Mouse (Mus musculus): ENCODE data around the gene Hip1. TPM values are rescaled to one million over a fixed set of nuclear protein-coding genes. Genes with fewer than 3 reads are reported as not detected.

Gene Hip1
- polyA plus RNA-seq, 1 experiment from 2014 or later: 38.2 TPM

DNA sequence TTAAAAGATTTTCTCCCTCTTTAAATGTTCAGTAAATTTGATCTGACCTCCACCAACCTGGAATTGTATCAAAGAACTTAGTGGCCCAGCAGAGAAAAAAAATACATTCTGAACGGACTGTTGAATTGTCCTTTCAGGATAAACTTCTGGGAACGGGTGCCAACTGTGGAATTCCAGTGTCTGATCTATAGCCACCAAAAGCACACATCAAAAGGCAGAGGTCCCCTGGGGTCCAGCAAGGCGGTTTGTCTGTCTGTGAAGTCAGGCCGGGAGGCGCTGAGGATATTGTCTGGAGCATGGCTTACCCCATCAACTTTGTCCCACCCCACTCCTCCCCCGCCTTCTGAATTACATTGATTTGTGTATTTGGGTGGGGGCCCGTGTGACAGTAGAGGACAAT is 16.9 kb downstream of the Hip1 start:
- no peaks in the 10 kb centered on the region for H3K36me3 ChIP-seq (replicated peaks)
- 26% methylated on average over 7 of the region's 7 CpGs for WGBS
- no peaks in the 10 kb centered on the region for H3K9me3 ChIP-seq
- no peak for ATAC-seq (replicated peaks)
- no peak overlapping the region for H3K27ac ChIP-seq
- H3K4me2 ChIP-seq: no peak overlapping the region
- H3K4me3 ChIP-seq: no peak overlapping the region
- no peaks in the 10 kb centered on the region for H3K27me3 ChIP-seq (replicated peaks)
- H3K9ac ChIP-seq: no peak overlapping the region
- H3K4me1 ChIP-seq: no peaks in the 10 kb centered on the region

DNA sequence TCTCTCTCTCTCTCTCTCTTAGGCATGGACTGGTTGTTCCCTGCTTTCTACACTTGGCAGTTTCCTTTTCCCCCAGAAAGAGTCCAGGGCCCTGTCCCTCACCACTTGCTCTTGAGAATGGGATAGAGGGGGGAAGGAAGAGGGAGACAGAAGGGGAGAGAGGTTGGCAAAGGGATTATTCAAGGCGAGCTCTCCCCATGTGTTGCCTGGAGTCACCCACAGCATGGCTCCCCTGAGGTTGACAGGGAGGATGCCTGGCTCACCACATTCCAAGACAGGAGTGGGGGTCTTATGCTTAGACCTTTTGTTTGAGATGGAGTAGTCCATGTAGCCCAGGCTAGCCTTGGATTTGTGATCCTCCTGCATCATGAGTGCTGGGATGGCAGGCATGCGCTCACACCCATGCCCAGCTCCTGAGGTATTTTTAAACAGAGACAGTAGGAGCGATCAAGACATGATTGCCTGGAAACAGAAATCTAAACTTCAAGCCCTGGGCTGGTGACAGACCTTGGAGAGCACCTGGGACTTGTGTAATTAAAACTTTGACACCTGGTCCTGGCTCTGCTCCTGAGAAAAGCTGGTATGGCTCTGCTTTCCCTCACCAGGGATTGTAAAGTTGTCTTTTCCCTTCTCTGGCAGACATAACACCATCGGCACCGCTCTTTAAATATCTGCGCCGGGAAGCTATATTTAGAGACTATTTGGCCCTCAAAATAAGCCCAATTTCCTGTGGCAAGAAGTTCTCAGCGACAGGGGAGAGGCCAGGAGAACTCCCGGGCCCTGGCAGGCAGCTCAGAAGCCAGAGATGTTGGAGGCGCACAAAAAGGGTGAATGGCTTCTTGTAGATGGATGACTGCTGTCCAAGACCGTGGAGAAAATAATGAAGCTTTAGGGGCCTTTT is 20.0 kb downstream of the Hip1 start:
- no peaks in the 10 kb centered on the region for H3K27me3 ChIP-seq (replicated peaks)
- WGBS: 85% methylated on average over 11 of the region's 11 CpGs

DNA sequence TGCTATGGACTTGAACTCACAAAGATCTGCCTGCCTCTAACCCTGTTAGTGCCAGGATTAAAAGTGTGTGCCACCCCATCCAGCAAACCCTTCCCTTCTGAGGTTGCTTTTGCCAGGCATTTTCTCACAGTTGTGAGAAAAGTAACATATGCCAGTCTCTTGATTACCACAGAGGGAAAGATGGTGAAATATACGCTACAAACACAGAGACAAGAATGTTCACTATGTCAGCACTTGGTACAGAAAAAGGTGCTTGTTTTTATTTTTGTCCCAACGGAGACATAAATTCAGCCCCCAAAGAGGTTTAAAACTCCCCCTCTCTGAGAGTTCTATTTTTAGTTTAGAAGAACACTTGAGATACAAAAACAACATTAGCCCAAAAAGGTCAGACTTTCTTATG is 20.8 kb downstream of the Hip1 start:
- H3K4me2 ChIP-seq: no peak overlapping the region
- H3K9ac ChIP-seq: no peak overlapping the region
- H3K27me3 ChIP-seq (replicated peaks): no peaks in the 10 kb centered on the region
- H3K4me1 ChIP-seq: no peaks in the 10 kb centered on the region
- ATAC-seq (replicated peaks): no peak
- WGBS: 86% methylated on average over 2 of the region's 2 CpGs
- no peaks in the 10 kb centered on the region for H3K9me3 ChIP-seq
- H3K27ac ChIP-seq: no peak overlapping the region
- no peaks in the 10 kb centered on the region for H3K36me3 ChIP-seq (replicated peaks)
- H3K4me3 ChIP-seq: no peak overlapping the region

More for the DNA sequence above, 20.0 kb downstream of the Hip1 start:
- Histone ChIP-seq H3K4me1 (no peaks in the 10 kb centered on the region), H3K9ac (no peak overlapping the region), H3K4me2 (no peak overlapping the region), H3K36me3 (replicated peaks) (no peaks in the 10 kb centered on the region), H3K9me3 (no peaks in the 10 kb centered on the region), H3K27ac (no peak overlapping the region), H3K4me3 (no peak overlapping the region)
- no peak for ATAC-seq (replicated peaks)

DNA sequence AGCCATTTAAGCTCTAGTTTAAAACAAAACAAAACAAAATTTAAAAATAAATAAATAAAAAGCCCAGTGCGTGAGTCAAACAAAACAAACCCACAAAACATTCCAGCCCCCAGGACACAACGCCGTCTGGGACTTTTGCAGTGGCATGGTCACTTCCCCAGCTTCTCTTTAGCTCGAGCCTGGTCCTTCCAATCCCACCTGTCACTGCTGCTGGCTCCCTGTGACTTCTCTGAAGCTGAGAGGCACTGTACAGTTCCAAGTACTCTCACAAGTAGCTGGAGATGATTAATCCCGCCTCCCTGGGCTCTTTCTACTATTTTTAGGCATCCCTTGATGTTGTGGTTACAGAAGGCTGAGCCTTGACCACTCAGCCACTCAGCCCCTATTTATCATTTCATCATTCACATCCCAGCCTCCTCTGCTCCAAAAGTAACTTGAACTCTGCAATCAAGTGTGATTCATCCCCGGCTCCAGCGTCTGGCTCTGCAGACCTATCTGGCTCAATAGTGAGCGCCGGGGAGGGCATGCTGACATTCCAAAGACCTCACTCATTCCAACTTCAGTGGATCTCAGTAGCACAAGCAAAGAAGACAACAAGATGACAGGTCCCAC is 22.7 kb downstream of the Hip1 start:
- no peaks in the 10 kb centered on the region for H3K27me3 ChIP-seq (replicated peaks)
- no peak overlapping the region for H3K4me3 ChIP-seq
- WGBS: 84% methylated on average over 9 of the region's 9 CpGs
- H3K9me3 ChIP-seq: no peaks in the 10 kb centered on the region
- no peaks in the 10 kb centered on the region for H3K36me3 ChIP-seq (replicated peaks)
- no peak overlapping the region for H3K4me2 ChIP-seq
- H3K4me1 ChIP-seq: no peaks in the 10 kb centered on the region
- no peak overlapping the region for H3K27ac ChIP-seq
- H3K9ac ChIP-seq: no peak overlapping the region
- no peak for ATAC-seq (replicated peaks)

DNA sequence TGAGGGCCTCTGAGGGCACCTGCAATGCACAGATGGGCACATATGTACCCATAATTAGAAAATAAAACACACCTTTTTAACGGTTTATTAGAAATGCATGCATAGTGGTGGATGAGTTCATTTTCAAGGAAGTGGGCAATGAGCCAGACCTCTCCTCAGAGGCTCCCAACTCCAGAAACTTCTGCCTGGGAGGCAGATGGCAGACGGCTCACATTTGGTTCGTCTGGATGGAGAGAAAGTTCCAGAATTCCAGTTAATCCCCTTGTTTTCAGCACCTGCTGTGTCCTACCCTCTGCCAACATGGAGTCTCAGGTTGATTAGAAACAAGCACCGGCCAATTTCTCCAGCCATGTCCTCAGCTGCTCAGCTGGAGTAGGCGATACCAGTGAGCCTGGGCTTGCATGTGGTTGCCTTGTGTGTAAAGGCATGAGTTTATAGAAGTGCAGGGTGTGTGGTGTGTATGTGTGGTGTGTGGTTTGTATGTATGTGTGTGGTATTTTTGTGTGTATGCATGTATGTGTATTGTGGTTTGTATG is 27.5 kb downstream of the Hip1 start:
- H3K4me1 ChIP-seq: no peaks in the 10 kb centered on the region
- no peaks in the 10 kb centered on the region for H3K27me3 ChIP-seq (replicated peaks)
- H3K9ac ChIP-seq: no peak overlapping the region
- H3K4me2 ChIP-seq: no peak overlapping the region
- no peaks in the 10 kb centered on the region for H3K36me3 ChIP-seq (replicated peaks)
- H3K4me3 ChIP-seq: no peak overlapping the region
- no peak for ATAC-seq (replicated peaks)
- no peaks in the 10 kb centered on the region for H3K9me3 ChIP-seq
- 89% methylated on average over 5 of the region's 5 CpGs for WGBS
- H3K27ac ChIP-seq: no peak overlapping the region

DNA sequence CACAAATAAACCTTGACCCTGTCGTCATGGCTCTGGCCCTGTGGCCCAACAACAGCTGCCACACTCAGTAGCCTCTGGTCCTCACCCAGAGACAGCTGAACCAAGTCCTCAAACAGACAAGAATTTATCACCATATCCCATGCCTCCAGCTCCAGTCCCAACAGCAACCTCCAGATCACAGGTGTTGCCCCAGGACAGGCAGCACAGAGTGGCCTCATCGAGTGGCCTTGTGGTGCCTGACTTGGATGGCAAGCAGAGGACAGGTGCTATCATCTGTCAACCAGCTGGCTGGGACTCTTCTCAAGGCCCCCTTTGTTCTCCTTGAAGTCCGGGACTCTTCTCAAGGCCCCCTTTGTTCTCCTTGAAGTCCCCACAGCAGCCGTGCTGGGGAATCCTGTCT is 31.8 kb downstream of the Hip1 start:
- WGBS: 46% methylated on average over 4 of the region's 4 CpGs
- no peak for ATAC-seq (replicated peaks)
- Histone ChIP-seq H3K27me3 (replicated peaks) (no peaks in the 10 kb centered on the region), H3K4me3 (no peak overlapping the region), H3K4me2 (no peak overlapping the region), H3K9me3 (no peaks in the 10 kb centered on the region), H3K27ac (no peak overlapping the region), H3K36me3 (replicated peaks) (no peaks in the 10 kb centered on the region), H3K9ac (no peak overlapping the region), H3K4me1 (no peaks in the 10 kb centered on the region)

DNA sequence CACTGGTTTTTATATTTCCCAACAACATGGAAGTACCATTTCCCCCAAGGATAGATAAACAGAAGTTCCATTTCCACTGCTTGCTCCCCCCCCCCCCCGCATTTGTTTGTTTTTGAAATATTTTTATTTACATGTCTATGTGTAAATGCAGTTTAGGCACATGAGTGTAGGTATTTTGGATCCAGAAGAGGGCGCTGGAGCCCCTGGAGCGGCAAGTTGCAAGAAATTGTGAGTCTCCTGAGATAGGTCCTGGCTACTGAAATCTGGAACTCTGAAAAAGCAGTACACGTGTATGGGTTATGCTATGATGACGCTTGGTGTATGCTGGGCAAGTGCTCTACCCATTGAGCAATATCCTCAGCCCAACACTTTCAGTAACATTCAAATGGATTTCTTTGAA is 33.8 kb downstream of the Hip1 start:
- H3K4me2 ChIP-seq: no peak overlapping the region
- H3K4me1 ChIP-seq: peaks cover 9% of the 10 kb centered on the region
- H3K27ac ChIP-seq: no peak overlapping the region
- no peaks in the 10 kb centered on the region for H3K9me3 ChIP-seq
- no peaks in the 10 kb centered on the region for H3K36me3 ChIP-seq (replicated peaks)
- ATAC-seq (replicated peaks): no peak
- 68% methylated on average over 5 of the region's 5 CpGs for WGBS
- no peak overlapping the region for H3K4me3 ChIP-seq
- no peak overlapping the region for H3K9ac ChIP-seq
- H3K27me3 ChIP-seq (replicated peaks): no peaks in the 10 kb centered on the region

DNA sequence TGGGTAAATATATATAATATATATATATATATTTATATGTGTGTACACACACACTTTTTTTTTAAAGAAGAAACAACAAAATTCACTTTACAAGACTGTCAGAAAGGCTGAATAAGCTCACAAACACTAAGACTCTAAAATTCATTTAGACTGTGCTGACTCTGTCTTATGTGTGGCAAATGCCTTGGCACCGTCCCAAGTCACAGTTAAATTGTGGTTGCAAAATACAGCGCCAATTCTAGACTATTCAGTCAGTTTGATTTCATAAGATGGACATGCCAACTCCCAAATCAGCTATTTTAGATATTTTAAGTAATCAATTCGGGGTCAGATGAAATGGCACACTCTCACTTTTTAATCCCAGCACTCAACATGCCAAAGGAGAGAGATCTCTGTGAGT is 36.6 kb downstream of the Hip1 start:
- Histone ChIP-seq H3K4me1 (peaks cover 9% of the 10 kb centered on the region), H3K9me3 (no peaks in the 10 kb centered on the region), H3K4me2 (no peak overlapping the region), H3K4me3 (no peak overlapping the region), H3K36me3 (replicated peaks) (no peaks in the 10 kb centered on the region), H3K27me3 (replicated peaks) (no peaks in the 10 kb centered on the region), H3K9ac (no peak overlapping the region), H3K27ac (no peak overlapping the region)
- ATAC-seq (replicated peaks): no peak
- WGBS: 82% methylated on average over 3 of the region's 3 CpGs

DNA sequence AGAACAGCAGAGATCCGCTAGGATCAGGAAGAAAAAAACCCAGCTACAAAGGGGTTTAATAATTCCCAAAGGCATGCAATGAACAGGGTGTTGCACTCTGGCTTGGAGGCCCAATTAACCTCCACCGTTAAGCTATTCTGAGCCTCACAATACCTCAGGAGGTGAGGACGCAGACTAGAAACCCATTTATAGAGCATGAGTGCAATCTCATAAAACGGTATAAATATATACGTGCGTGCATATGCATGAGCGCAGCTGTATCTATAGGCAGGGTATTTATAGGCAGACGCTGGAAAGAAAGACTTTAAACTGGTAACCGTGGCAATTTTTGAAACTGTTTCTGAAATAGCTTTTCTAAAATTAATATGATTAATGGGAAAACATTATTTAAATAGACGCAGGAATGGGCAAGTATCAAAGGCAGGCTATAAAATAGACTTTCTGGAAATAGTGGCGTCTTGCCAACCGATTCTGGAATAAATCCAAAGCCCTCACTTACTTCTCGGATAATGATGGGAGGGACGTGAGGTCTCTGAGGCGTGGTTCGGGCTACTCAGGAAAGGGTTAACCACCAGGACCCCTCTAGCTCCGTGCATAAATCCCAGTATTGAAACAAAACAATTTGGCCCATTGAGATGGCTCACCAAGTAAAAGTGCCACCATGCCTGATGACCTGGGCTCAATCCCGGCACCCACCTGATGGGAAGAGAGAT is 37.2 kb downstream of the Hip1 start:
- H3K27ac ChIP-seq: no peak overlapping the region
- H3K4me2 ChIP-seq: no peak overlapping the region
- H3K4me3 ChIP-seq: no peak overlapping the region

DNA sequence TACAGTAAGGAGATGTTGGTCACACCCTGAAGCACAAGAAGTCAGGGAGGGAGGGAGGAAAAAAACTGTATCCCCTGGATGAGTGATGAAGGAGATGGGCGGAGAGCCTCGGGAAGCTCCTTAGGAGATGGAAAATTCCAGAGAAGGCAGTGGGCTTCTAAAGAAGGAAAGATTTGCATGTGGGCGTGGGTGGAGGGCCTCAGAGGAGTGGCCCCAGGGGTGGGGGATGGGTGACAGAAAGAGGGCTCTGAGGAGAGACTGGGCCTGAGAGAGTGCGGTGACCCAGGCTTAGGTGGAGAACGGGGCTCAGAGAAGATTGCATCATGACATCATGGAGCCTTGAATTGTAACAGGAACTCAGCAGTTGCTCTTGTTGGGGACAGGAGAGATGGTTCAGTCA is 39.5 kb downstream of the Hip1 start:
- Histone ChIP-seq H3K9ac (no peak overlapping the region), H3K36me3 (replicated peaks) (no peaks in the 10 kb centered on the region), H3K4me3 (no peak overlapping the region), H3K4me1 (peaks cover 9% of the 10 kb centered on the region), H3K9me3 (no peaks in the 10 kb centered on the region), H3K4me2 (no peak overlapping the region), H3K27ac (no peak overlapping the region), H3K27me3 (replicated peaks) (no peaks in the 10 kb centered on the region)
- 81% methylated on average over 5 of the region's 5 CpGs for WGBS
- ATAC-seq (replicated peaks): no peak

More for the DNA sequence above, 37.2 kb downstream of the Hip1 start:
- no peak for ATAC-seq (replicated peaks)
- 37% methylated on average over 18 of the region's 18 CpGs for WGBS
- no peaks in the 10 kb centered on the region for H3K27me3 ChIP-seq (replicated peaks)
- H3K9ac ChIP-seq: no peak overlapping the region
- H3K9me3 ChIP-seq: no peaks in the 10 kb centered on the region
- H3K4me1 ChIP-seq: peaks cover 9% of the 10 kb centered on the region
- no peaks in the 10 kb centered on the region for H3K36me3 ChIP-seq (replicated peaks)

DNA sequence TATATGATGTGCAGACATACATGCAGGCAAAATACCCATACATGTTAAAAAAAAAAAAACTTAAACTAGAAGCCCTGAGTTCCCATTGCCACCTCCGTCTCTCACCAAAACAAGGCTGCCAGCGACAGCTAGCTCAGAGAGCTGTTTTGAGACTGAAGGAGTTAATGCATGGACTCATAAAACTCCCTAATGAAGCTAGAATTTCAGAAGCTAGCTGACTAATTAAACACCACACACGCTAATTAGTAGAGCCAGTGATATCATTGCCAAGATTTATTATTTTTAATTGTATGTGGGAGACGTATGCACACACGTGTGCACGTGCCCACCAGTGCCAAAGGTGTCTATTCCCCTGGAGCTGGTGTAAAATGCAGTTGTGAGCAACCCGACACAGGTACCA is 42.0 kb downstream of the Hip1 start:
- Histone ChIP-seq H3K36me3 (replicated peaks) (no peaks in the 10 kb centered on the region), H3K27ac (no peak overlapping the region), H3K27me3 (replicated peaks) (no peaks in the 10 kb centered on the region), H3K4me1 (peaks cover 8% of the 10 kb centered on the region), H3K9ac (no peak overlapping the region), H3K9me3 (no peaks in the 10 kb centered on the region), H3K4me2 (no peak overlapping the region), H3K4me3 (no peak overlapping the region)
- 76% methylated on average over 7 of the region's 7 CpGs for WGBS
- no peak for ATAC-seq (replicated peaks)

DNA sequence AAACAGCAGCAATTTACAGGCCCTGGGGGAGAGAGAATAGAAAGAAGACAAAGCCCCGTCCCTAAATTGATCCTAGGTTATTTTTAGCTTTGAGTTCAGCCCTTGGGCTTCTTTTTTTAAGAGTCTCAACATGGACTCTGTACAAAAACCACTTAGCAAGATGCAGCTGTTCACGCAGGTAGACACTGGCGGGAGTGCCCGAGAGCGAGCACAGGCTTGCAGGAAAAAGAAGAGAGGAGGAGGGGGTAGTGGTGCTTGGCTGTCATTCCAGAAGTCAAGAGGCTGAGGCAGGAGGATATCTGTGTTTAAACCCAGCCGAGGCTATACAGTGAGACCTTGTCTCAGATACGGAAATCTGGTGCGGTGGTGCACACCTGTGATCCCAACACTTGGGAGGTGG is 42.9 kb downstream of the Hip1 start:
- no peak overlapping the region for H3K27ac ChIP-seq

More for the DNA sequence above, 42.9 kb downstream of the Hip1 start:
- 75% methylated on average over 8 of the region's 8 CpGs for WGBS
- no peaks in the 10 kb centered on the region for H3K36me3 ChIP-seq (replicated peaks)
- no peak overlapping the region for H3K4me2 ChIP-seq
- no peaks in the 10 kb centered on the region; the same call in 1 of the 2 replicates for H3K4me1 ChIP-seq
- H3K9ac ChIP-seq: no peak overlapping the region
- no peak for ATAC-seq (replicated peaks)
- H3K9me3 ChIP-seq: no peaks in the 10 kb centered on the region
- H3K4me3 ChIP-seq: no peak overlapping the region
- no peaks in the 10 kb centered on the region for H3K27me3 ChIP-seq (replicated peaks)
